Mouse (Mus musculus): Measurements from ENCODE around the gene Fam221a. TPM values are rescaled to one million over a fixed set of nuclear protein-coding genes. Genes with fewer than 3 reads are reported as not detected.
A peak's percentile ranks its signal among the peaks of the same experiment; 100 is the strongest.

Fam221a gene
- polyA plus RNA-seq, 1 experiment from 2014 or later, result 8.6 TPM

GRCm38 (mm10) chr6:49415971-49416370, 48.4 kb downstream of the Fam221a start:
- TF ChIP-seq CTCF (IDR thresholded peaks at IDR 0.05; ENCODE audit: low read depth), result no peak
- H3K27ac ChIP-seq (ENCODE audit: low read depth), result no peak overlapping the region
- H3K4me1 ChIP-seq (ENCODE audit: insufficient read depth), result no peaks in the 10 kb centered on the region
- no peak overlapping the region for H3K4me3 ChIP-seq (ENCODE audit: low read depth, low read length)
- no peaks in the 10 kb centered on the region for H3K9me3 ChIP-seq (ENCODE audit: low read depth, low read length)
- no peak for DNase-seq
- H3K4me2 ChIP-seq, result no peak overlapping the region
- no peak for ATAC-seq (ENCODE audit: insufficient read depth)
- H3K36me3 ChIP-seq (ENCODE audit: insufficient read depth), result no peaks in the 10 kb centered on the region
- no peaks in the 10 kb centered on the region for H3K27me3 ChIP-seq (ENCODE audit: insufficient read depth, low read length)
- H3K9ac ChIP-seq, result no peak overlapping the region
- 63% methylated on average over 1 of the region's 1 CpGs for WGBS

- no peak overlapping the region for H3K27ac ChIP-seq (ENCODE audit: low read depth)
- no peaks in the 10 kb centered on the region for H3K4me1 ChIP-seq (ENCODE audit: insufficient read depth)
- H3K9me3 ChIP-seq (ENCODE audit: low read depth, low read length), result no peaks in the 10 kb centered on the region
- WGBS, result 70% methylated on average over 1 of the region's 1 CpGs
- ATAC-seq (ENCODE audit: insufficient read depth), result no peak
- H3K27me3 ChIP-seq (ENCODE audit: insufficient read depth, low read length), result no peaks in the 10 kb centered on the region
- H3K4me3 ChIP-seq (ENCODE audit: low read depth, low read length), result no peak overlapping the region
- DNase-seq, result peak; percentile 8
- H3K9ac ChIP-seq, result no peak overlapping the region
- H3K4me2 ChIP-seq, result no peak overlapping the region
- no peak for TF ChIP-seq CTCF (IDR thresholded peaks at IDR 0.05; ENCODE audit: low read depth)
- H3K36me3 ChIP-seq (ENCODE audit: insufficient read depth), result no peaks in the 10 kb centered on the region
Measured at GRCm38 (mm10) chr6:49437306-49437705, 69.8 kb downstream of the Fam221a start.

Other genes with a start within 250 kb of the Fam221a start
- 62.4 and 67.5 TPM in 2 replicates for gene Igf2bp3, start 152.8 kb upstream of the Fam221a start, polyA plus RNA-seq (2014; fragmentation: Nextera tagmentation; extraction: Ambion mirVana)
- gene Tra2a, start 103.7 kb upstream of the Fam221a start, polyA plus RNA-seq (2014; fragmentation: Nextera tagmentation; extraction: Ambion mirVana), result 47.8 and 51.6 TPM in 2 replicates
- 11.8 and 12.5 TPM in 2 replicates for gene Ccdc126, start 48.5 kb upstream of the Fam221a start, polyA plus RNA-seq (2014; fragmentation: Nextera tagmentation; extraction: Ambion mirVana)
- gene Stk31, start 27.9 kb downstream of the Fam221a start, polyA plus RNA-seq (2014; fragmentation: Nextera tagmentation; extraction: Ambion mirVana), result 0.23 TPM in 1 of 2 replicates, not detected in the other

Data from lung, embryonic 14.5 days (tissue).